Mouse (Mus musculus) thymus, adult 18-20 months (tissue): Measurements from ENCODE around the gene Zfp979.
"Not testable (repeated sequence)": the region's sequence is repeated elsewhere in the genome, so short reads cannot be mapped to it uniquely, and the experiment has no call there.

Experiments
- DNase-seq, 2 experiments: peaks; one replicate each; pipeline ENCODE4 v3.0.0; 2022; ENCODE audit warnings: mixed read lengths in 2 of 2

Gene Zfp979

DNA sequence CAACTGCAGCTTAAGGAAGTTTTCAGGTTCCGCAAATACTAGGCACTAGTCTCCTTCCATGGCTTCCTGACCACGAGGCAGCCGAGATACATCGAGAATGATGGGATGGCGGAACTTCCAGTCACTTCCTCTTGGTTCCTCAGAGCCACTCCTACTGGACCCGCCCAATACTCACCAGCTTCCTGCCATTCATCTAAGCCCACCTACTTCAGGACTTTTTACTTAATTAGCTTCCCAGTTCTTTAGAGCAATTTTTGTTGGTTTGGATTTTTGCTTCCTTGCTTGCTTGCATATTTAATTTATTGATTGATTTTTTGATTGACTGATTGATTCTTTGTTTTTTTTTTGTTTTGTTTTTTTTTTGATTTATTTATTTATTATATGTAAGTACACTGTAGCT, at the start of gene Zfp979:
TSS of gene Zfp979 (minus strand) at position 101 of the 400 bp plus-strand sequence.
- not testable (repeated sequence) for DNase-seq

DNA sequence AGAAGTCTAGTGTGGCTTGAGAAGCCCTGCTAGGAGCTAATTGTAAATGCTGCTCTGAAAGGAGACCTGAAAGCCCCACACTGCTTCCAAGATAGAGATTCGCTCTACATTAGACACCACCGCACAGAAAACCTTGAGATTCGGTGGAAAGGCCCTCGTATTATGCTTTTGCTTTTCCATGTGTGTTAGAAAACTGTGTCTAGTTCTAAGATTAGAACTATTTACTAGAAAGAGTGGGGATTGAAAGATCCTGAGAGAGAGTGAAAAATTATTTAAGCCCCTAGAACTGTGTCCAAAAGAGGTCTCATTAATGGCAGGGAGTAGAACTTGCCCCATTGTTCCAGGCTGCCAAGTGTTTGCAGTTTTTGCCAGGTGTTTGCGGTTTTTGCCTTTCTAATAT, 12.9 kb upstream of the Zfp979 start:
- DNase-seq: not testable (repeated sequence)

DNA sequence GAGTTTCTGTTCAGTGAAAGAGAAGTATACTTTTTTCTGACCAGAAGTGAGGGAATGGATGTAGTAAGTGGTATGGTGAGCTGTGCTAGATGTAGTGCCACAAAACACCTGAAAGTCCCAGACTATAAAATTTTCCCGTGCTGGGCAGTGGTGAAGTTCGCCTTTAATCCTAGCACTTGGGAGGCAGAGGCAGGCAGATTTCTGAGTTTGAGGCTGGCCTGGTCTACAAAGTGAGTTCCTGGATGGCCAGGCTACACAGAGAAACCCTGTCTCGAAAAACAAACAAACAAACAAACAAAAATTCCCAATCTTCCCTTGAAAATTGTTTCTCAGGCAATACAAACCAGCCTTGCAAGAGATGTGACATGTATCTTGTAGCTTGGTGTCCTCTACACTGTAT, 5.1 kb upstream of the Zfp979 start:
- DNase-seq: not testable (repeated sequence)

- DNase-seq: not testable (repeated sequence)
These were observed 381 bp downstream of the Zfp979 start for GRCm38 (mm10) chr4:147641932-147642331.

- DNase-seq: not testable (repeated sequence)
These were observed 8.5 kb downstream of the Zfp979 start for GRCm38 (mm10) chr4:147633818-147634262.

GRCm38 (mm10) chr4:147606511-147606910, 35.8 kb downstream of the Zfp979 start:
- not testable (repeated sequence) for DNase-seq

DNA sequence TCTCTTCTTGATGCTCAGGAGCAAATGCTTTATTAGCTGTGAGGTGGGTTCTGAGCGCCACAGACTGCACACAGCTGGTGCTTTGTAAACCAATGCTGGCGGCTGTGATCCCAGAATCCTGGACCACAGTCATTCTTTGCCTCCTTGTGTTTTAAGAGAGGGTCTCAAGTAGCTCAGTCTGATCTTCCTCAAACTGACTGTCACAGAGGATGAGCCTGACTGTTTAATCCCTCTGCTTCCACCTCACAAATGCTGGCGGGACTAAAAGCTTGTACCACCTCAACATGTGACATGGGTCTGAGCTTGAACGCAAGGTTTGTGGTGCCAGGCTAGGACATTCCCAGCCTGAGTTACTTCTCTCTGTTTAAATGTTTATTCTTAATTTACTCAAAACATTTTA, 36.8 kb downstream of the Zfp979 start:
- no peak for DNase-seq

DNA sequence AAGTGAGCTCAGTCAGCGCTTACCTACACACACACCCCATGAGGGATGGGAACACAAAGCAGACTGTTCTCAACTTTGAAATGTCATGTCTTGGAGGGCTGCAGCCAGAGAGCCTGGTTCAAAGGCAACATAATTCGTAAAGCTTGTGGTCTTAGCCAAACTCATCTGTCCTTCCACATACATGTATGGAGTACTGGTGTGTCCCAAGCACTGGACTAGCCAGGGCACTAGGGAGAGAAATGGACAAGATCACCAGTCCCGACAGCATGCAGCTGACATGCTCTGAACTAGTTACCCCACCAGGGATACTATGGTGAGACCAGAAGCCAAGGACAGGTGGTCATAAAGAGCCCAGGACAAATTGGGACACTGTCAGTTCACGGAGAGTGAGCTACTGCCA, 38.5 kb downstream of the Zfp979 start:
- no peak for DNase-seq

DNA sequence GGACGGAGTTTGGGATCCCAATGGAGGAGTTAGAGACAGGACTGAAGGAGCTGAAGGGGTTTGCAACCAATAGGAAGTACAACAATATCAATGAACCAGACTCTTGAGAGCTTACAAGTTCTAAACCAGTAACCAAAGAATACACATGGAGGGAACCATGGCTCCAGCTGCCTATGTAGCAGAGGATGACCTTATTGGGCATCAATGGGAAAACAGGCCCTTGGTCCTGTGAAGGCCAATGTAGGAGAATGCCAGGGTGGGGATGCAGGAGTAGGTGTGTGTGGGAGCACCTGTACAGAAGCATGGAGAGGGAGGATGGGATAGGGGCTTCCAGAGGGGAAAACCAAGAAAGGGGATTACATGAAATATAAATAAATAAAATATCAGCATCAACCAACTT, 40.4 kb downstream of the Zfp979 start:
- DNase-seq: no peak

GRCm38 (mm10) chr4:147598831-147599230, 43.5 kb downstream of the Zfp979 start:
- no peak for DNase-seq

DNA sequence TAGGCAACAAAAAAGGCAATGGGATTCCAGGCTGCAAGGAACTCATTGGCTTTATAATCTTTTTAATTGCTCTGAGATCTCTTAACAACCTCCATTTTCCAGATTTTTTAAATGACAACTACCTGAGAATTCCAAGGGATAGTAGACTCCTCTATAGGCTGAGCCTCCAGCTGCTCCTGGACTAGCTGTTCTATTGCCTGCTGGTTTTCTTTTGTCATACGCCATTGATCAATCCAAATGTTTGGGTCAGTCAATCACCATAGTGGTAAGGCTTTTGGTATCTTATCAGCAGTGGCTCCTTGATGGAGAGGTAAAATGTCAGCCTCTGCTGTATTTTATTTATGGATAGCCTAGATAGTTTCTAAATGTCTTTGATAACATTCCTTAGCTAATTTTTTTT, 44.6 kb downstream of the Zfp979 start:
- DNase-seq: no peak

DNA sequence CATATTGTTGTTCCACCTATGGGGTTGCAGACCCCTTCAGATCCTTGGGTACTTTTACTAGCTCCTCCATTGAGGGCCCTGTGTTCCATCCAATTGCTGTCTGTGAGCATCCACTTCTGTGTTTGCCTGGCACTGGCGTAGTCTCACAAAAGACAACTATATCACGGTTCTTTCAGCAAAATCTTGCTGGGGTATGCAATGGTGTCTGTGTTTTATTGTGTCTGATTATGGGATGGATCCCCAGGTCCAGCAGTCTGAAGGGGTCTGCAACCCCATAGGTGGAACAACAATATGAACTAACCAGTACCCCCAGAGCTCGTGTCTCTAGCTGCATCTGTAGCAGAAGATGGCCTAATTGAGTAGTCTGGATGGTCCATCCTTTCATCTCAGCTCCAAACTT, 47.7 kb downstream of the Zfp979 start:
- DNase-seq: not testable (repeated sequence)

GRCm38 (mm10) chr4:147586511-147587473, 55.5 kb downstream of the Zfp979 start:
- DNase-seq: no peak

GRCm38 (mm10) chr4:147579371-147579770, 62.9 kb downstream of the Zfp979 start:
- DNase-seq: not testable (repeated sequence)

DNA sequence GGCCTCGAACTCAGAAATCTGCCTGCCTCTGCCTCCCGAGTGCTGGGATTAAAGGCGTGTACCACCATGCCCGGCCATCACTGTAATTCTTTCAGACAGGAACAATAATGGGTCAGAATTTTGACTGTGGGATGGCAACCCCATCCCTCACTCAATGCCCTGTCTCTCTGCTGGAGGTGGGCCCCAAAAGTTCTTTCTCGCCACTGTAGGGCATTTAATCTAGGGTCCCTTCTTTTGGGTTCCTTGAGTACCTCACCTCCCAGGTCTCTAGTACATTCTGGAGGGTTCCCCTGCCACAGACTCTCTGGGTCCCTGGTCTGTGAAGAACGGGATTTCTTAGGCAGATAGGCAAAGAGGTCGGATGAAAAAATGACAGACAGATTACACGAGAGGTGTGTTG, 71.2 kb downstream of the Zfp979 start:
- not testable (repeated sequence) for DNase-seq

DNA sequence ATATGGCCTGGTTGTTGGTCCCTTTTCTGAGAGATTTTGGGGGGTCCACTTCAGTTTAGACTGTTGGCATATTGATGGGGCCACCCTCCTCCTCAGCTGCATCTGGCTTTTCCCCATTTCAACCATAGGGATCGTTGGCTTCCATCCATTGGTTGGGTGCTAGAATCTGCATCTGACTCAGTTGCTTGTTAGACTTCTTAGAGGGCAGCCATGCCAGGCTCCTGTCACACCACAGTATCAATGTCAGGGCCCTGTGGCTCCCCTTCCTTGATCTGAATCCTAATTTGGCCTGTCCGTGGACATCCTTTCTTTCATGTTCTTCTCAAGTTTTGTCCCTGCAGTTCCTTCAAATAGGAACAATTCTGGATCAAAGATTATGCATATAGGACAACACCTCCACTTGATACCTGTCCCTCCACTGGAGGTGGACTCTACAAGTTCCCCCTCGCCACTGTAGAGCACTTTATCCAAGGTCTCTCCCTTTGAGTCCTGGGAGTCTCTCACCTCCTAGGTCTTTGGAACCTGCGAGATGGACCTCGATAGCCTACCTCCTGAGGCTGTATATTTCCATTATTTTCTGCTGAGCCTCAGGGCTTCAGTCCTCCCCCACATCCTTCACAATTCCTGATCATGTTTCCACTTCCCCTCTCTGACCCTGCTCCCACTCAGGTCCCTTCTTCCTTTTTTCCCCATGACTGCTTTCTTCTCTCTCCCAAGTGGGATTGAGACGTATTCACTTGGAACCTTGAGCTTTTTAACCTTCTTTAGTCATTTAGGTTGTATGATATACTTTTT, 76.7 kb downstream of the Zfp979 start:
- no peak for DNase-seq
